Mouse (Mus musculus) adrenal gland, postnatal 0 days (tissue): Measurements from ENCODE around the gene Atp6v1g2. TPM values are rescaled to one million over a fixed set of nuclear protein-coding genes. Genes with fewer than 3 reads are reported as not detected.

Experiments
- microRNA-seq: library from miRNA; unstranded; fragments of <30 nt; microRNA quantifications from one replicate; pipeline ENCODE4, GENCODE M21; 2016; ENCODE audit warnings: borderline replicate concordance; ENCODE audit not compliant: insufficient number of aligned reads
- polyA plus RNA-seq: library from polyadenylated mRNA; unstranded; fragments of >200 nt; fragmentation: Nextera tagmentation; extraction: Ambion mirVana; gene quantifications from 2 replicates; pipeline ENCODE4 v1.2.1, GENCODE M21; 2015

Gene Atp6v1g2
- 9.4 and 13.5 TPM in 2 replicates for polyA plus RNA-seq

DNA sequence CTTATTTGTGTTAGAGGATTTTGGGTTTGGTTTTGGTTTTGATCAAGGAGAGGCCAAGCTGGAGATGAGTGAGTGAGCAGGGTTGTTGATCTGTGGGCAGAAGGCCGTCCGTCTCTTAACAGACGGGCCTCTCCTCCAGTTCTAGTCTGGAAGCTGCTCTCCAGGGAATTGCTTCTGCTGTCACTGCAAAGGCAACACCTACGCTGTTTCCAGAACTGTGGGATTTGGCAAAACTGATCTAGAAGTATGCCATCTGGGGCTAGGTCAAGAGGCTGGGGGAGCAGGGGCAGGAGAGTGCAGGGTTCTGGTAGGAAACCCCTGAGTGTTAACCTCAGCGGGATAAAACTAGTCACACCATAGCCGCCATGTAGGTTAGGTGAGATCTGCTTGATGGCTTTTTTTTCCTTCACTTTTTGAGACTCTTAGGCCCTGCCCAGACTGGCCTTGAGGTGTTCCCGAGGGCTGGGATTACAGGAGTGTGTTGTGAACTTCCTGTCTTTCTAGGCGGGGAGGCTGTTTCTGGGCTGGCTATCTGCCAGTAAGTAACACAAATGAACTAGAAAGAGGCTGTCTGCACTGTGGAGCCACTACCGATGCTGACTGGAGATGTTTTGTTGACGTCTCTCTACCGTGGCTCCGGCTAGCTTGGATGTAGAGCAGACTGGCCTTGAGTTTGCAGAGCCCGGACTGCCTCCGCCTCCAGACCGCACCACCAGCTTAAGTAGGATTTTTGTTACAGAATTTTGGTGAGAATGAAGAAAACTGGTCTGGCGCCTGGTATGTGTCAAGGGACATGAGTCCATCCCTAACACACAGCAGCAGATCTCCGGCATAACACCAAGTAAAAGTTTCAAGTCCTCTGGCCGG is at the start of gene Atp6v1g2:
TSS of gene Atp6v1g2 (plus strand) at position 547 of the 867 bp plus-strand sequence.

DNA sequence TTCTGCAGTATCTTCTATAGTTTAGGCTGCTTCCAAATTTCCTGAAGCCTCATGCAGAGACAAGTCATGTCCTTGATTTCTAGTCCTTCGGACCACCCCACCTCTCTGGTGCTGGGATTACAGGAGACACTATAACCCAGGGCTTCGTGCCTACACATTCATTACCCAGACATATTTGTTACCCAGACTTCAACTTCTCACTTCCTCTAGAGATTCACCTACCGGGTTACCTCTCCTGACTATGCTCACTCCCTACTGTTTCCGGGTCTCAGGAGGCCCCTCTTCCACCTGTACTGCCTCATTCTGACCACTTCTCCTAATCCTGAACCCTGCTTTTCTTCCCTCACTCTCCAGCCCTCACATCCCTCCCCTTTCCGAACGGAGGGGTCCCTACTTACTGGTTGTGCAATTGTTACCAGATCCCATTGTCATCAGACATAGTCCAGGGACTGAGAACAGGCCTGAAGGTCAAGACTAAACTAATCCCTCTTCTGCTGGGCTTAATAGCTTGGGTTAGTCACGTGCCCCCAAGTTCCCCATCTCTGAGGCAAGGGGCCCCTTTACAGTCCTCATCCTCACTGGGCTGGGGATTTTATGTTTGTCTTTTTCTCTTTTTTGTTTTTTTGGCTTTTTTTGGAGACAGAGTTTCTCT is 45.4 kb upstream of the Atp6v1g2 start, which contains the start of gene Lst1:
TSS of gene Lst1 (minus strand) at position 481 of the 652 bp plus-strand sequence.

GRCm38 (mm10) chr17:35193881-35194843 is 39.3 kb upstream of the Atp6v1g2 start, which contains the start of gene Ltb:
Gene Ltb (plus strand): TSS chr17:35194439.

DNA sequence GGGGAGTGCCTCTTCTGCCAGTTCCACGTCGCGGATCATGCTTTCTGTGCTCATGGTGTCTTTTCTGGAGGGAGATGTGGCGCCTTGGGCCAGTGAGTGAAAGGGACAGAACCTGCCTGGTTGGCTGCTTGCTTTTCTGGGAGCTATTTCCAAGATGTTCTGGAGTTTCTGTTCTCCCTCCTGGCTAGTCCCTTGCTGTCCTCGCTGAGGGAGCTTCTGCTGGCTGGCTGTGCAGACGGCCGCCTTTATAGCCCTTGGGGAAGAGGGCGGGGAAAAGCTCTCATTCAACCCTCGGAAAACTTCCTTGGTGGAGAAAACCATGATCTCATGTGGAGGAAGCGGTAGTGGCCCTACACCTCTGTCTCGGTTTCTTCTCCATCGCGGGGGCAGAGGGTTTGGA is 31.7 kb upstream of the Atp6v1g2 start, which contains the start of gene Tnf:
TSS of gene Tnf (minus strand) at position 221 of the 400 bp plus-strand sequence.

GRCm38 (mm10) chr17:35204494-35205379 is 28.7 kb upstream of the Atp6v1g2 start, which contains the start of gene Lta:
Gene Lta (minus strand): TSS chr17:35205351.

GRCm38 (mm10) chr17:35220156-35220952 is 13.1 kb upstream of the Atp6v1g2 start, which contains the start of gene Gm16181:
Gene Gm16181 (plus strand): TSS chr17:35220834.

GRCm38 (mm10) chr17:35235614-35236389 is 2.3 kb downstream of the Atp6v1g2 start, which contains the start of gene Nfkbil1:
Gene Nfkbil1 (minus strand): TSS chr17:35235792.

DNA sequence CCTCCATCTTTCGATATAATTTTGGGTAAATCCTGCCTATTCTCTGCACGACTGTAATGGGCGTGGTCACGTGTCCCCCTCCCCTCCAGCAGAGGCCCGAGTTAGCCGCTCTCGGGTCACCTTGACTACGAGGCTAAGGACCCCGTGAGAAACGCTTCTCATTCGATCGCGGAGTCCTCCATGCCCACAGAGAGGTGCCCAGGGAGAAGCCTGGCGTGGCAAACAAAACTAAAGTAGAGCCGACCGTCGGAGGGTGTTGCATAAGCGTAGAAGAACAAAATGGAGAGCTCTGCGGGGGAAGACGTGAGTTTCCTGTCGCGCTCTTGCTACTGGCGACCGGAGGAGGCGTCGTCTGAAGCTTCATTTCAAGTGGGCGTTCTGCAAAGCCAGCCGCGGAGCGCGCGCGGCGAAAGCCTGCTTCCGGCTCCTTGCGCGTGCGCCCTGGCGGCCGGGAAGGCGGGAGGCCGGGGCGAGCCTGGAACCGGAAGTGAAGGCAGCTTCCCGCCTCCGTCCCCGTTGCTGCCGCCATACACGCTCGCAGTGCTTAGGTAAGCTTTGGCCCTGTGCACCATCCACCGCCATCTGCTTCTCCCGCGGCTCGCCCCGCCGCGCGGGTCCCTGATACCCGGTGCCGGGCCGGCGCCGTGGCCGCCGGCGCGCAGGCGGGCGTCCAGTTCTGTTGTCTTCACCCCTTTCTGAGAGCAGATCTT is 8.0 kb downstream of the Atp6v1g2 start, which contains the start of gene Ddx39b:
TSS of gene Ddx39b (plus strand) at position 442 of the 710 bp plus-strand sequence.

DNA sequence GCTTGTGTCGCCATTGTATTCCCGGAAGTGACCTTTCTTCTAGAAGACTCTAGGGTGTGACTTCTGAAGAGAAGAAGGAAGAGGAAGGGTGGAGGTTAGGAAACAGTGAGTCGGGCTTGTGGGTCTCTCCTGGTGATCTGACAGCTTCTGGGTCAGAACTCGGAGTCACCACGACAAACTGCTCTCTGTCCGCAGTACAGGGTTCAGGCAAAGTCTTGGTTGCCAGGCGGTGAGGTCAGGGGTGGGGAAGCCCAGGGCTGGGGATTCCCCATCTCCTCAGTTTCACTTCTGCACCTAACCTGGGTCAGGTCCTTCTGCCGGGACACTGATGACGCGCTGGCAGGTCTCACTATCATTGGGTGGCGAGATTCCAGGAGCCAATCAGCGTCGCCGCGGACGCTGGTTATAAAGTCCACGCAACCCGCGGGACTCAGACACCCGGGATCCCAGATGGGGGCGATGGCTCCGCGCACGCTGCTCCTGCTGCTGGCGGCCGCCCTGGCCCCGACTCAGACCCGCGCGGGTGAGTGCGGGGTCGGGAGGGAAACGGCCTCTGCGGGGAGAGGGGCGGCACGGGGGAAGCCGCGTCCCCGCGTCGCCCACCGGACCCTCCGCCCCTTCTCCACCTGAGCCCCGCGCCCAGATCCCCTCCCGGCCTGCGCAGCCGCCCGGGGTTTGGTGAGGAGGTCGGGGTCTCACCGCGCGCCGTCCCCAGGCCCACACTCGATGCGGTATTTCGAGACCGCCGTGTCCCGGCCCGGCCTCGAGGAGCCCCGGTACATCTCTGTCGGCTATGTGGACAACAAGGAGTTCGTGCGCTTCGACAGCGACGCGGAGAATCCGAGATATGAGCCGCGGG is 29.4 kb downstream of the Atp6v1g2 start, which contains the start of gene H2-D1:
TSS of gene H2-D1 (plus strand) at position 67 of the 859 bp plus-strand sequence.

Small RNA genes within 50 kb of the gene (microRNA-seq; reads per million reads assigned to microRNA genes)
- gene Mir6973a (not detected), gene Mir6974 (not detected), gene Mir6975 (not detected), gene Mir8094 (not detected)

Other genes with a start within 250 kb of the Atp6v1g2 start
- gene Vars, start 232.7 kb upstream of the Atp6v1g2 start, polyA plus RNA-seq: 31.9 and 37.8 TPM in 2 replicates
- 0.21 and 0.35 TPM in 2 replicates for gene Vwa7, start 217.1 kb upstream of the Atp6v1g2 start, polyA plus RNA-seq
- gene Sapcd1, start 205.6 kb upstream of the Atp6v1g2 start, polyA plus RNA-seq: 4.2 and 6.4 TPM in 2 replicates
- gene Msh5, start 186.9 kb upstream of the Atp6v1g2 start, polyA plus RNA-seq: 2.5 and 3.4 TPM in 2 replicates
- gene Clic1, start 183.7 kb upstream of the Atp6v1g2 start, polyA plus RNA-seq: 309 and 357 TPM in 2 replicates
- 134 and 219 TPM in 2 replicates for gene Ddah2, start 174.6 kb upstream of the Atp6v1g2 start, polyA plus RNA-seq
- 0.19 and 0.61 TPM in 2 replicates for gene Ly6g6c, start 168.3 kb upstream of the Atp6v1g2 start, polyA plus RNA-seq
- gene Mpig6b, start 167.5 kb upstream of the Atp6v1g2 start, polyA plus RNA-seq: 0.55 and 0.69 TPM in 2 replicates
- 0.12 and 0.55 TPM in 2 replicates for gene Ly6g6e, start 156.8 kb upstream of the Atp6v1g2 start, polyA plus RNA-seq
- 1.4 and 2.1 TPM in 2 replicates for gene Ly6g6d, start 155.6 kb upstream of the Atp6v1g2 start, polyA plus RNA-seq
- 0.22 and 0.73 TPM in 2 replicates for gene Ly6g6f, start 148.1 kb upstream of the Atp6v1g2 start, polyA plus RNA-seq
- 94.1 and 104 TPM in 2 replicates for gene Abhd16a, start 144.4 kb upstream of the Atp6v1g2 start, polyA plus RNA-seq
- not detected in 2 replicates for gene Ly6g5c, start 125.4 kb upstream of the Atp6v1g2 start, polyA plus RNA-seq
- 0.30 and 0.47 TPM in 2 replicates for gene Ly6g5b, start 118.2 kb upstream of the Atp6v1g2 start, polyA plus RNA-seq
- gene Gpank1, start 112.2 kb upstream of the Atp6v1g2 start, polyA plus RNA-seq: 14.4 and 16.6 TPM in 2 replicates
- 161 and 223 TPM in 2 replicates for gene Csnk2b, start 111.6 kb upstream of the Atp6v1g2 start, polyA plus RNA-seq
- gene D17H6S53E, start 107.3 kb upstream of the Atp6v1g2 start, polyA plus RNA-seq: 8.9 and 11.5 TPM in 2 replicates
- gene Apom, start 101.6 kb upstream of the Atp6v1g2 start, polyA plus RNA-seq: 26.8 and 40.5 TPM in 2 replicates
- gene Bag6, start 98.5 kb upstream of the Atp6v1g2 start, polyA plus RNA-seq: 40.7 and 47.0 TPM in 2 replicates
- gene Prrc2a, start 68.8 kb upstream of the Atp6v1g2 start, polyA plus RNA-seq: 64.0 and 83.9 TPM in 2 replicates
- gene Aif1, start 57.6 kb upstream of the Atp6v1g2 start, polyA plus RNA-seq: 28.3 and 48.7 TPM in 2 replicates
- 25.5 and 35.9 TPM in 2 replicates for gene Lst1, start 45.2 kb upstream of the Atp6v1g2 start, polyA plus RNA-seq
- gene Ltb, start 39.2 kb upstream of the Atp6v1g2 start, polyA plus RNA-seq: 2.1 and 4.4 TPM in 2 replicates
- 0.26 and 0.39 TPM in 2 replicates for gene Tnf, start 31.7 kb upstream of the Atp6v1g2 start, polyA plus RNA-seq
- gene Lta, start 28.3 kb upstream of the Atp6v1g2 start, polyA plus RNA-seq: 0.09 and 0.25 TPM in 2 replicates
- gene Gm16181, start 12.8 kb upstream of the Atp6v1g2 start, polyA plus RNA-seq: 0.37 TPM in 1 of 2 replicates, not detected in the other
- gene Nfkbil1, start 2.1 kb downstream of the Atp6v1g2 start, polyA plus RNA-seq: 15.2 and 18.3 TPM in 2 replicates
- 140 and 197 TPM in 2 replicates for gene Ddx39b, start 8.1 kb downstream of the Atp6v1g2 start, polyA plus RNA-seq
- 191 and 238 TPM in 2 replicates for gene H2-D1, start 29.1 kb downstream of the Atp6v1g2 start, polyA plus RNA-seq
- gene H2-Q1, start 86.7 kb downstream of the Atp6v1g2 start, polyA plus RNA-seq: 0.07 and 0.44 TPM in 2 replicates
- 0.69 and 2.1 TPM in 2 replicates for gene H2-Q2, start 108.6 kb downstream of the Atp6v1g2 start, polyA plus RNA-seq
- gene H2-Q4, start 146.0 kb downstream of the Atp6v1g2 start, polyA plus RNA-seq: 6.1 and 9.2 TPM in 2 replicates
- gene H2-Q6, start 191.2 kb downstream of the Atp6v1g2 start, polyA plus RNA-seq: 0.16 and 1.2 TPM in 2 replicates
- 2.4 and 3.1 TPM in 2 replicates for gene H2-Q7, start 205.5 kb downstream of the Atp6v1g2 start, polyA plus RNA-seq
- 14.6 and 17.7 TPM in 2 replicates for gene H2-Q10, start 236.4 kb downstream of the Atp6v1g2 start, polyA plus RNA-seq